Mouse (Mus musculus) thymus, postnatal 14 days (tissue): ENCODE data around the gene Ap3b1.

Source experiments
- DNase-seq: peaks from one replicate; pipeline ENCODE4 v3.0.0; 2021

Gene Ap3b1

DNA sequence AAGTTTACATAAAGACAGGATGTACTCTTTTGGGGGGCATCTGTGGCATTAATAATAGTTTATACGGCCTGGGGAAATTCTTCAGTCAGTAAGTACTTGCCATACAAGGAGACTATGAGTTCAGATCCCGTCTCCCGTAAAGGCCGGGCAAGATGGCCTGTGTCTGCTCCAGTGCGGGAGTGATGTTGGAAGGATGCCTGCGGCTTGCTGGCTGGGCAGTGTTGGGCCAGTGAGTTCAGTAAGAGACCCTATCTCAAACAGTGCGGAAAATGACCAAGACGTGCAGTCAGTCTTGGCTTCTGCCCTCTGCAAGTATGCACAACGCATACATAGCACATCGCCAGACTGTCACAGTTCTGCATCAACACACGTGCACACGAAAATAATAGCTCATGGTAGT lies 95.4 kb downstream of the Ap3b1 start:
- no peak for DNase-seq

DNA sequence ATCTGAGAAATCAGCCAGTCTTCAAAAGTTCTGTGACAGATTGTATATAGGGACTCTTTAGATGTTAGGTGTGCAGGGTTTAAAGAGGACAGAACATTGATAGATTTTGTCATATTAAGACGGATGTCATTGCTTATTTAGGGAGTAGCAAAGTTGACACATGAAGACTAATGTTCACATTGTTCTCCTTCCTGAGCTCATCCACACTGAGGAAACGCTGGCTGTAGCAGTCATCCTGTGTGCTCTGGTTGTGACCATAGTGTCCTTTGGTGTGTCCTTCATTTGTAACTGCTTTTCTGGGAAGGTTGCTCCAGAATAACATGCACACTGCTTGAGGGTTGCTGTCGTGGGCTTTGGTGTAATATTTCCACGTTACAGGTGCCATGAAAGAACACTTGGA lies 100.4 kb downstream of the Ap3b1 start:
- no peak for DNase-seq

DNA sequence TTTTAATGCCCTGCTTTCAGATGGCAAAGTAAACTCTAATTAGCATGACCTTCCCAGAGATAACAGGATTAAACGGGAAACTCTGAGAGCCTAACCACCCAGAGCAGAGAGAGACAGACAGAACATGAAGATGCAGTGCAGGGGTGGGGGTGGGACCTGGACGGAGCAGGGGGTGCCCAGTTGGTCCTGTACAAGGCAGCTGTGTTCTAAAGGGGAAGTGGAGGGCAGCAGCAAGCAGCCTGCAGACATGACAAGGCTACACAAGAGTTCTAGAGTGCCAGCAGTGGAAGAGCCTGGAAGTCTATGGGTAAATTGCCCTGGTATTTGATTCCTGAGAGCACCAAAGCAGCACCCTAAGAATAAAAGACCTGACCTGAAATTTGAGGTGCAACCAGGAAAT lies 105.5 kb downstream of the Ap3b1 start:
- no peak for DNase-seq

DNA sequence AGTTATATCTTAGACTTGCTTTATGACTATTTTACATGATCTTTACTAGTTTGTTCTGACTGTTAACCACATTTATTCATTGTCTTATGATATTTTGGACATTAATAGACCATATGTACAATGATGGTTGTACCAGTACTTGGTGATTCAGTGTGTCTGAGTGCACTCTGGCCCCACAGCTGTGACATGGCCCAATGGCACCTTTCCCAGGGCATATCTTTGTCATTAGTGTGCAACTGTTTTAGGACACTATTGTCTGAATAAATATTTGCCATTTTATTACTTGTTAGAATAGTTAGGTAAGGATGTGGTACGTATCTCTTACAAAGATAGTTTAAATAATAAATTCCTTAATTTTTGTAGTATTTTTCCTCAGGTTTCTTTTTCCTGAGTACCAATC lies 109.8 kb downstream of the Ap3b1 start:
- DNase-seq, result no peak

DNA sequence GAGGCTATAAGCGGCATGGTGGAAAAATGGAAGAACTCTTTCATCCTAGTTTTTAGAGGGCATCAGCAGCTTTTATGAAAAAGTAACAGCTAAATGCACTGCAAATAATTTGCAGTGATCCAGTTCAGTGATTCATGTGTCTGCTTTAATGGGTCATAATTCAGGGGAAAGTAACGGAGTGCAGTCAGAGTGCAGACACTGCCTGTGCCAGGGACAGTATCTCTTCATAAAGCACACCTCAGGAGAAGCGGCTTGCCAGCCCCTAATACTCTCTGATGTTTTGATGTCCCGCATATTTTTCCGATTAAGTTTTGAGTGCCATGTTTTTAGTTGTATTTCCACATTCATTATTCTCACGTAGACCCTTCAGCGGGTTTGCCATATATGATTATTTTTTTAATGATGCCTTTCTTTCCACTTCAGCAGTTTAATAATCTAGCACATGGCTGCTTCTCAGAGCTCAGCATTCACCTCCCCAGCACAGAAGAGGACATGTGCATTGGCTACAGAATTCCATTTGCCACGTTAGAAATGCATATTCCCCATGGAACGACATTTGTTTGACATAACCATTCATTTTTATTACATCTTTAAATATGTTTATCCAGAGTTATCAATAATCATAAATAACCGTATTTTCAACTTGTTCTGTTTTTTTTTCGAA lies 112.4 kb downstream of the Ap3b1 start:
- no peak for DNase-seq

DNA sequence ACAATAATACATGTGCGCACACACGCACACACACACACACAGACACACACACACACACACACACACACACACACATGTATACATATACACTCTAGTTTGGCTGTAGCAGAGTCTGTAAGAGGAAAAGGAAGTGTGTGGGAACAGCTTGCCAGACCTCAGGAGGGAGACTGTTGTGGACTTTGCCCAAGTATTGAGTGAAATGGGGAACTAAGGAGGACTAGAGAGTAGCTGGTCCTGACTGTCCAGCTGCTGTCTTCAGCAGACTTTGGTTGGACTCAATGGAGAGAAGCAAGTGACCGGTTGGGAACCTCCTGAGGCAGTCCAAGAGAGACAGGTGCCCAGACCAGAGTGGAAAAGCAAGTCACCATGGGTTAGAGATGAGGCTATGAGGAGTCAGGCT lies 117.4 kb downstream of the Ap3b1 start:
- DNase-seq, result no peak

DNA sequence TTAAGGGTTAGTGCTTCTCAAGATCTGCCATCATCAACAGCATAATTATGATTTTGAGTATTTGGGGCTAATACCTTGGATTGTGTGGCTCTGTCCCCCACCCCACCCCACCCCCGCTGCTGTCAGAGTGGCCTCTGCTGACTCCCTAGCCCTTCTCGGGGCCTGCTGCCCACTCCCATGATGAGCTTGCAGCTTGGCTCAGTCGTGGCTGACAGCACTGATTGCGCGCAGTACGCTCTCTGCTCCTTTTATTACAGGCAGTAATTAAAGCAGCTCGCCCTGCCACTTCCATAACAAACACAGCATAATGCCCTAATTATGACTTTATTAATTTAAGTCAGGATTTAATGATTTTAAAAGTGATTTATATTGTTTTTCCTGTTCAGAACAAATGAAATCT lies 121.5 kb downstream of the Ap3b1 start:
- no peak for DNase-seq

DNA sequence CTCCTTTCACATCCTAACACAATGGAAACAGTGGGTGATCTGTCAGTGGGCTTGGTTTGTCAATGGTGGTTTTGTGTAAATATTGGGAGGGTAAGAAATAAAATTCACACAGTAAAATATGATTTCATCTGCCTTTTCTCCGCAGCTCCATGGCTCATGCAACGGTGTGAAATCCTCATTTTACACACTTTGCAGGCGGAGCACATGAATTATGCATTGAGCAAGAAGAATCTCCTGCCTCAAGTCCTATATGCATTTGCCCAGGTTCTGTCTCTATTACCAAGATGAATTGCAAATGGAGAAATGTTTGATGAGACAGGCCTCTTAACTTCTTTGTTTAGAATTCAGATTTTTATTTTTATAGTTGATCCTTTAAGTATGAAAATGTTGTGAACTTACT lies 131.9 kb downstream of the Ap3b1 start:
- no peak for DNase-seq

DNA sequence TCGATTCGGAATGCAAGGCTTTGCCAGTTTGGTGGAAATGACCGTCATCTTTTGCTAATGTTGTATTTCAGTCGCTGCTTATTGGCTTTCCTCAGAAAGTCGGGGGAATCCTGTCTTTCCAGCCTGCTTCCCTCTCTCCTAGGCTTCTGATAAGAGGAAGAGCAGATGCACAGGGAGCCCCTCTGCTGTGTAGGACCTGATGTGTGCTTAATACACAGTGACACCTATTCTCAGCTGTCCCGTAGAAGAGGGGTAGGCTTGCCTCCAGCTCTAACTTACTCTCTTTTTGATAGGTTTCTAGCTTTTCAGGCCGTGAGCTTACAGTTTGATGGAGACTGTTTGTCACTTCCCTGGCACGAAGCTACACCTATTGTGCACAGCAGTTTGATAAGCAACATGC lies 132.4 kb downstream of the Ap3b1 start:
- no peak for DNase-seq

DNA sequence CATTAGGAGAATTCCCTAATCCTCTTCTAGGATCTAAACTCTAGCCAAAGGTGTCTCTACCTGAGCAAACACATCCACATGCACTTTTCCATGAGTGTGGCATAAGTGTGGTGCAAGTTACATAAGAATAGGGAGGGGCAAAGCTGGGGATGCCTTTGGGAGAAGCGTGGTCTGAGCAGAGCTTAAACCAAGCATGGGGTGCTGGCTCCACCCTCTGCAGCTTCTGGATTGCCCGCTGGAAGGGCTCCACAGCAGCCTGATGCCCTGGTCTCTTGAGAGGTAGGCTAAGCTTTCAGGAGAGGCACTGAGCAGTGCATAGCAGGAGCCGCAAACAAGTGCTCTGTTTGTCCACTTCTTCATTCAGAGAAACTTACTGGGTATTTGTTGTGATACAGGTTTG lies 138.8 kb downstream of the Ap3b1 start:
- DNase-seq, result no peak

DNA sequence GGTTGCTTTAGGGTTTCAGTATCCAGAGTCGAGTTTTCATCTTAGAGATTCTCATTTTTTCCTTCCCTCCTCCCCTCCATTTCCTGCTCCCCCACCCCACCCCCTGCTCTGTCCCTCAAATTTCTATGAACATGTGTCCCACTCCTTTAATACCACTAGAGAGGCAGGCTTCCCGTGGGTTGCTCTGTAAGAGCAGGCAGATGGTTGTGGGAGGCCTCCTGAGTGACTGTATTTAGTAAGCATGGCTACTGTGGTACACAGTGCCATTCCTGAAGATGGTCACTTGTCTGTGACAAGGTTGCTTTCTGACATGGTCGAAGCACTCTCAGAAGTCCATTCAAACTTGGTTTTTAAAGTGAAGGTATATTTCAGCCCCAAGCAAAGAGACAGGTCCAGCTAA lies 147.7 kb downstream of the Ap3b1 start:
- no peak for DNase-seq

DNA sequence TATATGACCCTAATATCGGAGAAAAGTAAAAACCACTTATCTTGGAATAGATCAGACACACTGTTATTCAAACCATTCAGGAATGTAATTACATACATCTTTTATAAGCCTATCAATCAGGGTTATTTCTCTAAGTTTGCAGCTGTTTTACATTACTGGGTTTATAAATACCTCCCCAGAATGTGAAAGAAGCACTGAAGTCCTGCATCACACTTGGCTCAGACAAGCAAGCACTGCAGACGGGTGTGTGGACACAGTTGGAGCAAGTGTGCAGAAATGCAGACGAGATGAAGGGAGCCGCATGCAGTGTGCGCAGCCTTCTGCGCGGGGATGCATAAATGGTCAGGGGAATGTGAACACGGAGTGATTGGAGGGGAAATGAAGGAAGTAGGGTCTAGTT lies 149.6 kb downstream of the Ap3b1 start:
- DNase-seq, result no peak

DNA sequence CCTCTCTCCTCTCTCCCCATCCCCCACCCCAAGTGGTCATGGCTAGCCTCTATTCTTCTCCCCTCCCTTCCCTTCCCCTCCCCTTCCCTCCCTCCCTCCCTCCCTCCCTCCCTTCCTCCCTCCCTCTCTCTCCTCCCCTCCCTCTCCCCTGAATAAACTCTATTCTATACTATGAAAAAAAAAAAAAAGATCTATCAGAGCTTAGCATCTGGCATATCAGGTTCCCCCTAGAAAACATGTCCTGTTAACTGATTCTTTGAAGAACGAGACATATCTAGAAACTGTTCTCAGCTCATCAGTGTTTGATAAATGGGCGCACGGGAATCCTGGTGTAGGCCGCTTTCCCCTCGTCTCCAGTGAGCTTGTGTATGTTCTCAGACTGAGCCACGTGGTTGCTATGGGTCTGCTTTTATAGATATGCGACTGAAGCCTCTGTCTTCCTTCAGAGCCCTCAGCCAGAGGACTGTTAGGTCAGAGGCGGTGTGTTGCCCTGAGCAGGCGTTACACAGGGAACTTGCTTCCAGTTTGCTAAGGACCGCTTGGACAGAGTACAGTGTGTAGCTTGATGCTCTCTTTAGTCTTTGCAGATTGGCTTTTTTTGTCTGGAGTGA lies 154.5 kb downstream of the Ap3b1 start:
- no peak for DNase-seq

DNA sequence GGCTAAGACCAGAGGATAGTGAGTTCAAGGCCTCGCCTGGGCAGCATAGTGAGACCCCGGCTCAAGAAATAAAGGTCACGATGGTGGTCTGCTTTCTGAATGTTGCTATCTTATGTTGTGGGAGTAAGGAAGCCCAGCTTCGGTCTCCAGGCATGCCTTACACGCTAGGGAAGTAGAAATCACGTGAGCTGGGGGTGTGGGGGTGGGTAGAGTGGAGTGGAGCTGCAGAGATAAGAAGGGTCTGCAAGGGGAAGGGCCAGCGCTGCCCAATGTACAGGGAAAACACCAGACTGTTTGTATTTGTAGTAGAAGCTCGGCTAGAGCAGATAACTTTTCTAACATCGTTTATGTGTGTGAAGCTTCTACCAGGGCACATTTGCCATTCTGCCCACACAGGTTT lies 155.1 kb downstream of the Ap3b1 start:
- no peak for DNase-seq

DNA sequence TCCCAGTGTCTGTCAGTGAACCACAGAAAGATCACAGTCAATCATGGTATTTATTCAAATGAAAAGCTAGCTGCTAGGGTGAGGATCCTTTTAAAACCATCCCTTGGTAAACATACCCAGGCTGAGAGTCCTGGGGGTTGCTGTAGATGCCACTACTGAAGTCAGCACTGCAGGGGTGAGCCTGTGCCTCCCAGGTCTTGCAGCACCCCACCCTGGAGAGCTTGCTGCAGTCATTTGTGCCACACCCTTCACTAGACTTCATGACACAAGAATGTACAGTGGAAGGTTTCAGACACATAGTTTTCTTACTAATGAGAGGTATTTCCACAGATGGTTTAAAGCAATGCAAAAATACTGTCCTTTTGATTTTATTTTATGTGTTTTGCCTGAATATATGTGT lies 156.2 kb downstream of the Ap3b1 start:
- DNase-seq, result no peak

DNA sequence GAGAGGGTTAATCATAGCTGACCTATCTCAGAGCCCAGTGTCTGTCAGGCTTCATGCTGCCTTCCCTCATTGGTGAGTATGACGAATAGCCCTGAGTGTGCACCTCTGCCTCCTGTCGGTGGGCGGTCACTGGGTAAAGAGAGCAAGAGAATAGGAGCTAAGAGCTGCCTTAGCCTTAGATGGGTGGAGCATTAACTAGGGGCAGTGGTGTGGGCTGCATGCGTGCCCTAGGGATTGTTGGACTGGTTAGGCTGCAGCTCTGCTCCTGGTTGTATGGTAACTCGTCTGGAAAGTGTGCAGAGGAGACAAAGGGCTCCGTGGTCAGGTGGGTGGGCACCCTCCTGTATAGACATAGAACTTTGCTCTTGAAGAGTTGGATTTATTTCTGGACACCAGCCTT lies 157.8 kb downstream of the Ap3b1 start:
- DNase-seq, result no peak

DNA sequence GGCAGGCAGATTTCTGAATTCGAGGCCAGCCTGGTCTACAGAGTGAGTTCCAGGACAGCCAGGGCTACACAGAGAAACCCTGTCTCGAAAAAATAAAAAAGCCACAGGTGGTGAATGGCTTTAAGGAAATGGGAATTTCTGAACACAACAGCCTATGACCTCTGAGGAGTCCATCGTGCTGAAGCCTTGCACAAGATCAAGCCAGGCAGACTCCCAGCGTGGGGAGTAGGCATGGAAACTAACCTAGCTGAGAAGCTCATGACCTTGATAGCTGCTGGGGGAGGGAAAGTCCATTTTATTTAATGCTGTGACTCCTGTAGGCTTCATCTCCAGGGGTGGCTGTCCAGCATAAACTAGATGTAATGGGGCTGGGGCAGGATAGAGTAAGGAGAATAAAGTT lies 159.4 kb downstream of the Ap3b1 start:
- no peak for DNase-seq

DNA sequence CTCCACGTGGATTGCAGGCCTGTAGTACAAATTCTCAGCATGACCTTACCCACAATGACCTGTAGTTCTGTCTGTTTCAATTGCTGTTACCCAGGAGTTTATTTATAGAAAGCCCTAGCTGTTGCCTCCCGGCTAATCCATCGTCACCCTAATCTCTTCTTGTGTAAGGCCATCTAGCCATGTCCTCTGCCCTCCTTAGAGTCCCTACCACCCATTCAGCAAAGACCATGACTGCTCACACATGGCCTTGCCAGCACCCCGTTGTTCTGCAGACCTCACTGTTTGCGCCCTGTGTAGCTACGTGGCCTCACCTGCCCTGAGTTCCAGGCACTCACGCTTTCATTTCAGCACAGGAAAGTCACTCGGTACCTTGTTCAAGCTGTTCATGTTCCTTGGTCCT lies 160.5 kb downstream of the Ap3b1 start:
- no peak for DNase-seq

DNA sequence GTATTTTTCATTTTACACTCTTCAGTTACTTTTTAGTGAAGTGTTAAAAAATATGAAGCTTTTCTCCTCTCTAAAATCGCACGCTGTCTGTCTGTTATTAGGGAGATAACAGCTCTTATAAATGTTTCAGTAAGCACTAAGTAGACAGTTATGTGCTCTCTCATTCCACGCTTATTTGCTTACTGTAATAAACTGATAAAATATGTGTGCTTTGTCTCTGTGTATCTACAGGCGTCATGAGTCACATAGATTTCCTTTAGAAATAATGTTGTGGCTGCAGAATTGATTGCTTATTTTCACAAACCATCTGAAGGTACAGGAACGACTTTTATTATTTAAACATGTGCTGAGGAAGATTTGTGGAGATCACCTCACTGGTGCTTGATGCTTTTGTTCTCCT lies 164.5 kb downstream of the Ap3b1 start:
- DNase-seq, result no peak

DNA sequence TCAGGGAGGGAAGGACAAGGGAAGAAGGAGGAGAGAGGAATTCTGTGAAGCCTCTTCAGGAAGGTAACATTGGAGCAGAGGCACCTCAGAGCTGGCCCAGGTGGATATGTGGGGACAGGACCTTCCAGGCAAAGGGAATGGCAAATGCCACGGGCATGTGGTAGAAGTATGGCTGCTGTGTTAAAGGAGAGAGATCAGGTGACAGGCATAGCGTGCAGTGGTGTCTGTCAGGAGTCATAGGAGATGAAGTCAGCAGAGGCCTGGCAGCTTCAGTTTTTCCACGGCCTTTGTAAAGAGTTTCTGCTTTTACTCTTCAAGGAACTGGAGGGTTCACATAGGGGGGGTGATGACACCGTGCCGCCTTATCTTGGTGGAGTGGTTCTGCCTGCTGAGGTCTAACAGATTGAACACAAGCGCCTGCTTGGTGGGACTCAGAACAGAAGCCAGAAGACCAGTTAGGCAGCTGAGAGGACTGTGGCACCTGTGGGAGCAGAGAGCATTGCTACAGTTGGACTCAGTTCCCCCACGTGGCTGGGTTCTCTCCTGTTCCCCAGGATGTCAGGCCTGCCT lies 166.0 kb downstream of the Ap3b1 start:
- DNase-seq, result no peak

DNA sequence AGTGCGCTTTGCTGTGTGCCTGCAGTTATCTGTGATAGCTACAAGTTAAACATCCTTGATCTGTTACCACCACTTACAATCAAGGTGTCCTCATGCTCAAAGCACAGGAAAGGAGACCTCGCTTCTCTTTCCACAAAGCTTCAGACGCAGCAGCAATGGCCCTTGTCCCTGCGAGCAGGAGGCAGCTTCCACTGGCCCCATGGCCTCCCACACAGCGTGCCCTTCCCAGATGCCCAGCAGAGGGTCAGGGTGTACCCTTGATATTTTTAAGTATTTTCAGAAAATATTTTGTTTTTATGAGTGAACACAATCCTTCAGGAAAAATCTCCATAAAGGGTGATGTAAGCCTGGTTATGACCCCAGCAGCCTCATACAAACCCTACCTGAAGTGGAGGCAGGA lies 170.4 kb downstream of the Ap3b1 start:
- no peak for DNase-seq

DNA sequence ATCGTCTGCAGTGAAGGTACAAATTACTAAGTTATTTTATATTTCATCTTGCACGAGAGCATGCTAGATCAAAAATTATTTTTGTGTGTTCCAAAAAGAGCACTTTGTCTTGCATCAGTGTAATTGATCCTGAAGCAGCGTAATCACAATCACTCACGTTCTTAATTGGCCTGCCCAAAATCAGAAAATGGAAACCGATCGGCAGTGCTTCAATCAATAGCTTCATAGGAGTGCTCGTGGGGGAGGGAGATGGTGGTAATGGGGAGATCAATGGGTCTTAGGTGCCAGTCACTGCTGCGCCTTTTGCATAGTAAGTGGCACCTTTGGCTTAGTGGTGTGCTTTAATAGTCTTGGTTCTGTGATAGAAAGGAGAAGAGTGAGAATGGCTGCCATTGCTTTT lies 174.8 kb downstream of the Ap3b1 start:
- DNase-seq, result no peak

DNA sequence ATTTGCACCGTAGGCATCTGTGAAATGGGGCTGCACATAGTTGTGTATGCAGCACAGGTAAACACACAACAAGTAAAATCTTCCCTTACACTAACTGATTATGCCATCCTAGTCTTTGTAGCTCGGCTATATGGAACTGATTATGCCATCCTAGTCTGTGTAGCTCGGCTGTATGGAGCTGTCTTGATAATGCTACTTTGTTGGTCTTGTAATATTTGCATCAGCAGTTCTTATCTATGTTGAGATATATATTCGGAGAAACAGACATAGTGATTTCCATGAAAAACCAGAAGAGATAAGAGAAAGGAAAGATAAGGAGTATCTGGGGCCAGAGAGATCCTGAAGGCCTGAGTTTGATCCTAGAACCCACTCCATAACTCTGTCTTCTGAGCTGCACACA lies 178.6 kb downstream of the Ap3b1 start:
- no peak for DNase-seq

DNA sequence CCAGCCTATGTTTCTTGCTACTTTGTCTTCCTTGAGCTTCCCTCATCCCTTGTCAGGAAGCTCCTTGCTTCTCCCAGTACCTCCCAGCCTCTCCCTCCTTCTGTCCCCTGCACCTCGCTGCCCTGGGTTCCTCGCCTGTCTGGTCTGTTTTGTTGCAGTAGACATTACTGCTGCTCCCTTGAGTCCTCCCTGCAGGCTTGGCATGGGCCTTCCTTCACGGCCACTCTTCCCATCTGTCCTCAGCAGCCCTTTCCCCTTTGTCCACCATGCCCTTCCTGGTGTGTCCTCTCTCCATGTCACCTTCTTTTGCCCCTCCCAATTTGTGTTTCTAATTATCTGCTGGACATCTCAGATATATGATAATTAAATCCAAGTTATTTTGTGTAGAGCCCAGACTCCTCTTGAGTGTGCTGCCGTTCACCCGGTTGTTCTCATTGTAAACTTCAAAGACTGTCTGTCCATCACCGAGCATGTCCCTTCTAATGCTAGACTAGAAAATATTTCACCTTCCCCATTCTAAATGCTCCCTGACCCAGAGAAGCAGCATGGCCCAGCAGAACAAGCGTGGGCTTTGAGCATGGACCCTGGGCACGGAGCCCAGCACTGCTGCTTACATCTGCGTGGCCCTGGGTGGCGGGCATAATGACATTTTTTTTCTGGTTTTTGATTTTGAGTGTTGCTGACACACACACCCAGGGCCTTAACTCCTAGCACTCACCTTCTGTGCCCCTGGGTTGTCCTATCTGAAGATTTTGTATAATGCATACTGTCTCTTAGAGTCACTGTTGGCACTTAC lies 181.3 kb downstream of the Ap3b1 start:
- no peak for DNase-seq
